Mouse (Mus musculus) cerebellum, postnatal 10 days (tissue): ENCODE data around the gene Mknk2.

Experiments
- DNase-seq, 2 experiments: peaks; one replicate each; pipeline ENCODE4 v3.0.0; 2021; ENCODE audit warnings: mixed read lengths in 2 of 2

Gene Mknk2

GRCm38 (mm10) chr10:80669737-80670485 lies 8.0 kb downstream of the Mknk2 start:
- DNase-seq: peak; percentile 93 to 94

GRCm38 (mm10) chr10:80669018-80669417 lies 8.9 kb downstream of the Mknk2 start:
- no peak for DNase-seq

GRCm38 (mm10) chr10:80668614-80669013 lies 9.3 kb downstream of the Mknk2 start:
- DNase-seq: peak; percentile 82 to 83

- no peak for DNase-seq
These were observed 11.0 kb downstream of the Mknk2 start for GRCm38 (mm10) chr10:80666837-80667412.

- no peak for DNase-seq
These were observed 11.8 kb downstream of the Mknk2 start for GRCm38 (mm10) chr10:80665981-80666733.

- DNase-seq: peak in 1 of 2 experiments; percentile 51
These were observed 12.5 kb downstream of the Mknk2 start for GRCm38 (mm10) chr10:80665459-80665858.

- peak in 1 of 2 experiments; percentile 44 for DNase-seq
These were observed 12.9 kb downstream of the Mknk2 start for GRCm38 (mm10) chr10:80665016-80665380.

GRCm38 (mm10) chr10:80664197-80665015 lies 13.5 kb downstream of the Mknk2 start:
- DNase-seq: peak; percentile 73 to 80

- DNase-seq: no peak
These were observed 14.3 kb downstream of the Mknk2 start for GRCm38 (mm10) chr10:80663485-80664196.

GRCm38 (mm10) chr10:80661149-80661548 lies 16.8 kb downstream of the Mknk2 start:
- peak; percentile 66 to 82 for DNase-seq

- peak; percentile 89 to 92 for DNase-seq
These were observed 18.7 kb downstream of the Mknk2 start for GRCm38 (mm10) chr10:80659213-80659612.

- no peak for DNase-seq
These were observed 19.1 kb downstream of the Mknk2 start for GRCm38 (mm10) chr10:80658841-80659202.

GRCm38 (mm10) chr10:80658194-80658840 lies 19.6 kb downstream of the Mknk2 start:
- no peak for DNase-seq

- peak in 1 of 2 experiments; percentile 50 for DNase-seq
These were observed 20.9 kb downstream of the Mknk2 start, which contains the start of gene Btbd2 for GRCm38 (mm10) chr10:80656863-80657623. Gene Btbd2, minus strand, starts transcription at chr10:80657071.

GRCm38 (mm10) chr10:80656130-80656862 lies 21.6 kb downstream of the Mknk2 start:
- DNase-seq: peak; percentile 100

- peak in 1 of 2 experiments; percentile 51 for DNase-seq
These were observed 22.3 kb downstream of the Mknk2 start for GRCm38 (mm10) chr10:80655406-80656129.

- peak; percentile 57 to 60 for DNase-seq
These were observed 23.0 kb downstream of the Mknk2 start for GRCm38 (mm10) chr10:80654866-80655265.

- DNase-seq: no peak
These were observed 24.7 kb downstream of the Mknk2 start for GRCm38 (mm10) chr10:80653156-80653720.

- no peak for DNase-seq
These were observed 27.5 kb downstream of the Mknk2 start for GRCm38 (mm10) chr10:80650392-80650791.
